Mouse (Mus musculus) testis, postnatal 14 days (tissue): ENCODE data around the gene Cfap43.

Source experiments
- DNase-seq: peaks from one replicate; pipeline ENCODE4 v3.0.0; 2021; ENCODE audit warnings: low spot score

Gene Cfap43

DNA sequence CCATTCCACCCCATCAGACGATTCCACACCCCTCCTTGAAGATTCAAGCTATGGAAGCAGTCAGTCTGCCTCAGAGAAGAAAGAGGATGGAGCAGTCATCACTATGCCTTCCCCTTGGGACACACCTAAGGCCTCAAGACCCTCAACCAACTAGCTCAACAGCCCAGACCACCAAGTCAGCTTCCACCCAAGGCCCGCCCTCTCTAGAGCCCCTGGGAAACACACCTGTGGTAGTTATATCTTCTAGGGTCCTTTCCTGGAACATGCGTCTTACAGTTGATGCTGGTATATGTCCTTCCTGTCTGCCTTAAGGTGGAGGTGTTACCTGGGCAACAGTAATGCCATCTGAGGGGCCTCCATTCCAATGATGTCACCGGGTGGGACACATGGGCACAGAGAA lies 4.9 kb downstream of the Cfap43 start:
- DNase-seq = no peak

DNA sequence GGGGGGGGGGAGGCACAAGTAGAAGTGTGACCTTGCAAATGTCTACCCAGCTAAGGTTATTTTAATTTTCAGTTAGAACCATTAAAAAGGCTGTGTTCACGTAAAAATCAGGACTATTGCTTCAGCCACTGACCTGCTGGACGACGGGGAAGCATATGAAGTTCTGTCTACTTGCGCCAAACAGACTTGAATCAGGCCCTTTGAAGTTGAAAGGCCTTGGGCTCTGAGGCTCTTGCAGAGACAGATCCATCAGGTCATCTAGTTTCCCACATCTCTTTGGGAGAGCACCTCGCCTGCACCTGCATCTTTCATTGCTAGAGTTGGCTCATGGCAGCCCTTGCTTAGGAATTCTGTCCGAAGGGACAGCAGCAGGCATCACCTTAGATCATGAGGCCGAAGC lies 5.7 kb downstream of the Cfap43 start:
- no peak for DNase-seq

DNA sequence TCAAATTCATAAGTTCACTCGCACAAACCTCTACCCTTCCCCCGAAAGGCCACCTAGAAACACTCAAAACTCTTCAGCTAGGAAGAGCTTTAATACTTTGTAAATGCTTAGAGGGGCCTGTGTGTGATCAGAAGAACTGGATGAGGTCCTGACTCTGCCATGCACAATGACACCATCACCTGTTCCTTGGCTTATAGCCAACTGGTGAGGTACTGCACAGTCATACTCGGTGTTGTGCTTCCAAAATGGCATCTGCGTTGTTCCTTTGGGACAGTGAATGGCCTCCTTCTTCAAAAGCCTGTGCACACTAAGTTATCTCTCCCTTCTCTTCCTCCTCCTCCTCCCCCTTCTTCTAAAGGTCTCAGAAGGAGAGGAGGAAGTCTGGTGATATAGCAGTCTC lies 8.3 kb downstream of the Cfap43 start:
- no peak for DNase-seq

DNA sequence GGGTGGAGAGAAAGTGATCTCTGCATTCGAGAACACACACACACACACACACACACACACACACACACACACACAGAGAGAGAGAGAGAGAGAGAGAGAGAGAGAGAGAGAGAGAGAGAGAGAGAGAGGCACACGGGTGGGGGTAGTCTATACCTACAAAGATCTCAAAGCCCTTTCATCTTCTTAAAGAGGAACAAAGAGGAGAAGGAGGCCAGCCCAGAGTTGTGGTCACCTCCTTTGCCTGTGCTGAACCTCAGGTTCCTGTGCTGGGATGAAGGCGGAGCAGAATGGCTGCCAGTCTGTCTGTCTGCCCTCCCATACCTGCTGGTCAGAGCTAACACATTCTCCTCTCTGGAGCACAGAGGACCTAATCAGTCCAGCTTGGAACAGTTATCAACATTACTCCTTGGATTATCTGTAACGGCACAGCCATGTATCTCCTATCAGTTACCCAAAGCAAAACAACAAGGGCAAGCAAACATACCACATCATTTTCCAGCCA lies 8.9 kb downstream of the Cfap43 start:
- DNase-seq = no peak

DNA sequence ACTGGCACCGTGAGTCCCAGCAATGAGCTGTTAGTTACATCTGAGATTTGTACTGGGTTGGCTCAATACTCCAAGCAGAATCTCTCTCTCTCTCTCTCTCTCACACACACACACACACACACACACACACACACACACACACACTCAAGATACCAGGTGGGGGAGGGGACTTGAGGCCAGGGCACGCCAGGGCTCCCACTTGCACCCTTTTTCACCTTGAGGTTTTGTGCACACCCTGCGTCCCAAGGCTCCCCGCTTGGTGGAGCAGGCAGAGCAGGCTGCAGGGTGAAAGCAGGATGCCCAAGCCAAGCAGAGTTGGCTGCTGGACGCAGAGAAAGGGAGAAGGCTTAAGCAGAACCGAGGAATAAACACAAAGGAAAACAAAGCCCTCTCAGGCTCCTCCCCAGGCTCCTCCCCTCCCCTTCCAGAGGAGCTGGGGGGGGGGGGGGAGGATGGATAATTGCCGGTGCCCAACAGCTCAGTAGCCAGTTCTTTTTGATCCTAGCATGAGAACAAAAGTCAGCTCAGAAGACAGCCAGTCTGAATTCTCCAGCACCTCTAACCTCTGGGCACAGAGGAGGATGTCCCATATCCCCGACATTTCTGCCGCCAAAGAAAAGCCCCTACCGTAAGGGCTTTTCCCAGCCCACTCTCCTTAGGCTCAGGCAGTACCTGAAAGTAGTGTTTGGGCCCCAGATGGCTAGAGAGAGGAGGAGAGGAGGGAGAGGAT lies 9.5 kb downstream of the Cfap43 start:
- DNase-seq = no peak

DNA sequence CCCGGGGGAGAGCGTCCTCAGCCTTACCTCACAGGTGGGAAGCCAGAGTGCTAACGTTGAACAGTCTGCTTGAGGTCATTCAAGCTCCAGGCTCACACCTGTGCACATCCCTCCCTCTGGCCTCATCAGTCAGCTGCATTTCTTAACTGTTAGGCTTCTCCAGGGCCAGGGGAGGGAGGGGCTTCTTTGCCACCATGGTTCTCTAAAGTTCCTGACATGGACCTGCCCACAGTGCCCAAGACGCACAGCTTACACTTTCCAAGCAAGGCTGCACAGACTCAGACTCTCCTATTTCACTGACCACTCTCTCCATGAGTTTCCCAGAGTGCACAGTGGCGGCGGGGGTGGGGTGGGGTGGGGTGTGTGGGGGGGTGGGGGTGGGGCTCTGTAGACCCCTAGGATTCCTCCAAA lies 10.1 kb downstream of the Cfap43 start:
- no peak for DNase-seq

DNA sequence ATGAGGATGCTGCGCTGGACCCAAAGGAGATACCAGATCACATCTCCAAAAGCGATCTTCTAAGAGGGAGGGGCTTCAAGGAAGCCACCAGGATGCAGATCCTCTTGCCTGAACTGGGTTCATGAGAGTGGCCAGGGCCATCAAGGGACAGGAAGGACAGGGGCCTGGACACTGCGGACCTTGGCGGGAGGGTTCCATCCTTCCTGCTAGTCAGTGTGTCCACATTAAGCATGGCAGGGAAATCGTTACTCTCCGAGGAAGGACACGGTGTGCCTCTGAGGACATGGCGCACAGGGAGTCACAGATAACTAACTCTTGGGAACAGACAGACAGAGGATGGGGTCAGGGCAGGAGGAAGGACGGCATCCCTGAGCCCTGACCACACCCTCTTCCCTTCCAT lies 11.5 kb downstream of the Cfap43 start:
- DNase-seq = no peak

DNA sequence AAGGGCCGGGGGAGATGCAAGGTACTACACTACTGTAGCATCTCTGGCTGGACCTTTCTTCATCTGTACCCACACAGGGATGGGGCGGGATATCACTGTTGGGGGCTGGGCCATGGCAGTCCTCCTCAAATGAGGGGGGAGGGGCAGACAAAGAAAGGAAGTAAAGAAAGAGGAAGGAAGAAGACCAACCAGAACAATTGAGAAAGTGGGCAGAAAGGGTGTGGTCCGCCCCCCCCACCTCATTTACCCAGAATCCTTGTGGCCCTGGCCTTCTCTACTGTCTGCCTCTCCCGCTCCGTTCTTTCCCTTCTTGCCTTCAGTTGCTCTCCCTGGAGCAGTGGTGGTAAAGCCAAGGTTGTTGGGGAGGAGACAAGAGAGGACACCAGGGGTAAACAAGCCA lies 13.5 kb downstream of the Cfap43 start:
- DNase-seq = no peak

DNA sequence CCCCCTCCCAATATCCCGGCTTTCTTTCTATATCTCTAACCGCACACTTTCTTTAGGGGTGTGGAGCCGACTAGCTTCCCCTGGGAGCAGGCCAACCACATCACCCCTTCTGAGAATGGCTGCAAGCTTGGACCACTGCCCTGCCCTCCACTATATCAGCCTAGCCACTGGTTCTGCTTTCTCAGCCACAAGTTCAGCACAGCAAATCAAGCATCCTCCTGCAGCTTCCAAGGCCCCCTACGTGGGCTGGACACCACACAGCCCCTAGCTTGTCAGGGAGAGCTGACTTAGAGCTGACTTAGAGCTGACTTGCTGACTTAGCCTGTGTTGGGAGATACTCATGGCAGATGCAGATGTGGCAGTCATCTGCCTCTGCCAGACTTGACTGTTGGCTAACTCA lies 14.0 kb downstream of the Cfap43 start:
- no peak for DNase-seq

DNA sequence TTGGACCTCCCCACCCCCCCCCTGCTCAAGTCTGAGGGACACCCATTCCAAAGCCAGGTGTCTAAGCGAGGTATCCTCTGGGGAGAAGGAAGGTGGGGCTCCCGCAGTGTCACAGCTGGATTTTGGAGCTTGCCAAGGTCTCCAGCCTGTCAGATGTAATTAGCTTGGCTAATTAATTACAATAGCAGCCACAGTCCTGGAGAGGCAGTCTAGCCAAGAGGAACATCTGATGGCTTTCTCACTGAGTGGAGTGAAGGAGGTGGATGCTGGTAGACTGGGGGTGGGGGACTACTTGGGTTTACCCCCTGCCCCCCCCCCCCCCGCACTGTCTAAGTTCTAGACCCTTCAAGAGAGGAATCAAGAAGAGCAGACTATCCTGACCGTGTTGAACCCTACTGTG lies 15.4 kb downstream of the Cfap43 start:
- DNase-seq = no peak

DNA sequence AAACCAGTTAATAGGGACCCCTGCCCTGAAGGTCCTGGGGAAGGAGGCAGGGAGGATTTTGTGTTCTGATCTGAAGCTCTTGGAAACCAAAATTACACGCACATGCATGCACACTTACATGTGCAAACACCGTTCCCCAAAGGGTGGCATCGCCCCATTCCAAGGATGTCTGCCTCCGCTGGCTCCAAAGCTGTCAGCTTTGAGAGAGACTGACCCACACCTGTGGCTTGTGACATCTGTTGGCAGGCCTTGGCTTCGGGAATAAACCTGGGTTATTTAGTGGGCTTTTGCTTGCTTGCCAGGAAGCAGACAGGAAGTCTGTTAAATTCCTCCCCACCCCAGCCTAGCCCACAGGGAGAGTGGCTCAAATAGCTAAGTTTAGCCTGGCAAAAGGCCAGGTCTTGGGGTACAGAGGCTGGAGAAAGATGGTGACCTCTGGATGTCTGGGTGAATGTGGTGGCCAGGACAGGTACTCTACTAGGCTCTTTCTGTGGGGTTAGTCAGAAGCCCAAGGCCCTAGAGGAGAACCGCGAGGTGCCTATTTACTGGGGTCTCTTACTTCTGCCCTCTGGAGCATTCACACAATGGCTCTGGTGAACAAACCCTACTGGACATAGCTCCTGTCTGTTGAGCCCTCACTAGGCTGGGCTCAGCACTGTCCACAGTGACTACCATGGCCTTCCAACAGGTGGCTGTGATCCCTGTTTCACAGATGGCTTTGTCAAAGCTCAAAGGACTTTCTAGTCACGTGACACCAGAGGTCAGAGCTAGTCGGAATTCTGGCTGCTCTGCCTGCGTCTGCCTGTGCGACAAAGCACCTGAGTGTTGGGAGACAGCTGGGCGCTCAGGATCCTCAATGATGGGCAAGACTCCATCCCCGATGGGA lies 16.5 kb downstream of the Cfap43 start:
- no peak for DNase-seq

DNA sequence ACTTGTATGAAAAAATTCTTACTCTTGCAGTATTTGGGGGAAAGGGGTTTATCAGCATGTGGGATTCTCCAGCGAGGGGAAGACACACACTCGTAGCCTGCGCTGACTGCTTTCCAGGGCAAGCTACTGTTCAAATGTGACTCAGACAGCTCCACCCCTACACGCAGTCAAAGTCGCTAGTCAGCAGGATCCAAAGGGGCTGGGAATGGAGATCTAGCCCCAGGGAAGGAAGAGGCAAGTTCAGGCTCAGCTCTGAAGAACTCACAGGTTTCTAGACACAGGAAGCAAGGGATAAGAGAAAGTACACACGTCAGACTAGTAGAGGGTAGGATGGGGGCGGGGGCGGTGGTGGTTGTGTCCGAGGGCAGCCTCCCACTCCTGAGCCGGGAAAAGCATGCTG lies 18.5 kb downstream of the Cfap43 start:
- no peak for DNase-seq

DNA sequence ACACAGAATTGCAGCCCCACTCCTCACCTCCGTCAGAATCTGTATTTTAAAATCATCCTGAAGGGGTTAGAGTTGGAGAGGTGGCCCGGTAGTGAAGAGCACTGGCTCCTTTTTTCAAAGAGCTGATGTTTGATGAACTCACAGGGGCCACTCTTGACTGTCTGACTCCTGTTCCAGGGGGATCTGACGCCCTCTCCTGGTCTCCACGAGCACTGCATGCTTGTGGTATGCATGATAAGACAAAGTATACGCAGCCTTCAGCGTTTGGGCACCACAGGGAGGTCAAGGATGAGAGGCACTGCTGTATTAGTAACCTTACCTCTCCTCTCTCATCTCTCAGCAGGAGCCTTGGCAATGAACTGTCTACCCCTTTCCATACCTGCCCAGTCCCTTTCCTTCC lies 19.1 kb downstream of the Cfap43 start:
- DNase-seq = no peak

DNA sequence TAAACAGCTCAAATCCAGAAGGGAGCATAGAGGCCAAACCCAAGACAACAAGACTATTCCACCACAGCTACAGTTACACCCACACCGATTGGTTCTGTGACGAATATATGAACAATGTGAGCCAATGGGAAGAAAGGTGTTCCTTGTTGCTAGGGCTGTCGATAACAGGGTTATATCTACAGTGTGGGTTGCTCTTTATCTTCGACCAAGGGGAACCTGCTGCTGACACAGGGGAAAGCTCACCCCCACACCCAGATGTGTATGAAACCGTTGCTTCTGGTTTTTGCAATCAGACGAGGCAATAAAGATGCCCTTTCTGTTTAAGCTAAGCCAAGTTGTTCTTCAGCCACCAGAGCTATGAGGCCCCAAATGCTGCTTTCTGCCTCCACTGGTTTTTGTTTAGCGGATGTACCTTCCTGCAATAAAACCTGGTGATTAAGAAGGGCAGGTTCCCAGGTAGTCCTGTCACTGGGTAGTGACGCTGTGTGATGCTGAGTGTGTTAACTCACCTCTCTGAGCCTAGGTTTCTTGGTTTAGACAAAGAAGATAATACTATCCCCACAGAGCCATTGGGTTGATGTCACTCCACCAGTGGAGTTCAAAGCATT lies 20.5 kb downstream of the Cfap43 start:
- DNase-seq = no peak

DNA sequence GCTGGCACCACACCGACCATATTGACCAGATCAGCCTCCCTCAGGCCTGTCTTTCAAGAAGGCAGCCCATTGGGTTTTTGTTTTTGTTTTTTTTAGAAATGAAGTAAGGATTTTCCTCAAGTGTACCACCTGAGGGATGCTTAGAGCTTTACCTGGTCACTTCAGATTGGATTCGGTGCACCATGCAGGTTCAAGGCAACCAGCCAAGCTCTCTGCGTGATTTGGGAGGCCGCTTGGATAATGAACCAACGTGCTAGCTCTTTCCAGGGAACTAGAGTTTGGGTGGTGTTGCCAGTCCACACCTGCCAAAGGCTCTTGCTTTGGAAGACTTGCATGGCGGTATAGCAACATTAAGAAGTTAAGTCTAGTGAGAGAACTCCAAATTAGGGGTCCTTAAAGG lies 26.0 kb downstream of the Cfap43 start:
- no peak for DNase-seq

DNA sequence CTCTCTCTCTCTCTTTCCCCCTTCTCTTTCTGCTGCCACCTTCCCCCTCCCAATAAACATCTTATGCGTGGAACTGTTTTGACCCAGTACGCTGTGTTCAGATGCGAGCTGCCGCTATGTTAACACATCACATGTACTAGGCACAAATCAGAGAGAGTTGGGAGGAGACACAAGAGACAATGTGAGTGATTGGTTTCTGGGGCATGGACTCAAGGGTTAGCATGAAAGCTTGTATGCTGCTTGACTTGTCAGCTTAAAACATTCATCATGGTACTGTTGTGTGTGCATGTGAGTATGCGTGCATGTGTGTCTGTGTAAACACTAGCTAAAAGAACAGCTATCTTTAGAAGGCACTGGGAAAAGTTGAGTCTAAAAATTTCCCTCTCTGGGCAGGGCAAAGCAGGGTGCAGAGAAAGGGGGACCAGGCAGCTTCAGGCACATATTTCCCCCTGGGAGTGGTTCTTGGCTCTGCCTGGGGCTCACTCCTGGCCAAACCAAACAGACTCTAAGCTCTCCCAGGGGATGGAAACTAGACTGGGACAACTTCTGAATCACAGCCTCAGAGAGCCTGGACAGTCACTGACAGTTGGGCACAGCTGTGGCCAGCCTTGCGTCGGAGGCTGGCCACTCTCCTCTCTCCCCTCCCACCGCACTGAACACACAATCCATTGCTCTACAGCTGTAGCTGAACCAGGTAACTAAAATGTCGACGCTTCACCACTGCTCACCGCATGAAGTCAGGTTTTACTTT lies 27.4 kb downstream of the Cfap43 start:
- DNase-seq = no peak

DNA sequence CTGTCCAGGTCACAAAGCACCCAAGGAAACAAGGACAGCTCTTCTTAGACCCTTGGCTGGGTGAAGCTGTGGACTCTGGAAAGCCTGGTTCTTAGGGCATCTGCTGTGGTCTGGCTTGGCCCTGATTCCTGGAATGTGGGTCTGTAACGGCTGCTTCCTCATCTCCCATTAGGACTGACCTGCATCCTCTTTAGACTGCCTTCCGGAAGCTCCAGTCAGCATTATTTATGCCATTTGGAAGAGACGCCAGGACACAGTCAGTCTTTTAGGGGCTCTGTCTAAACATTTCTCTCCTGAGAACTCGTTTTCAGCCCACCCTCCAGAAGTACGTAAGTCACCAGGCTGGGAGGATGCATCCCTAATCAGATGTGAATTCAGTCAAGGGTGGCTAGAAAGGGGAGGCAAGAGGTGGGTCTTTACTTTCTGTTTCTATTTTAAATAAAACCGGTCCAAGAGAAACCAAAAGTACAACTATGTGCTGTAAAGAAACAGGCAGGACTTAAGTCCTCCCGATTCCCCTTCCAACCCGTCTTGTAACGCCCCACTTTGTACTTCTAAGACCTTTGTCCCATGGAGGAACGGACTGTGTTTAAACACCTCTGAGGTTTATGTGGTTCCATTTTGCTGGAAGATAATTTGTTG lies 28.5 kb downstream of the Cfap43 start:
- no peak for DNase-seq

DNA sequence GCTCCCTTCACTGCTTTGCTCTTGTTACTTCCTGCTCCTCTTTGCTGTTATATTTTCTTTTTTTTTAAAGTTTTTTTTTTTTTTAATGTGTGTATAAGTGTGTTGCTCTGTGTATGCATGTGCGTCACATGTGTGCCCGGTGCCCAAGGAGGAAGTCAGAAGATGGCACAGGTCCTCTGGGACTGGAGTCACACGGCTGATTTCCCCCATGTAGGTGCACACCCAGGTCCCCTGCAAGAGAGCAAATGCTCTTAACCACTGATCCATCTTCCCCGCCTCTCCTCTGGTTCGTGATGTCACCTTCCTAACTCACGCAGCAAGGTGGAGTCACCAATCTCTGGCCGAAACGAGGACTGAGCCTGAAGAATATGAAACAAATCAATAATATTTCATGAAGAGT lies 31.1 kb downstream of the Cfap43 start:
- DNase-seq = no peak

DNA sequence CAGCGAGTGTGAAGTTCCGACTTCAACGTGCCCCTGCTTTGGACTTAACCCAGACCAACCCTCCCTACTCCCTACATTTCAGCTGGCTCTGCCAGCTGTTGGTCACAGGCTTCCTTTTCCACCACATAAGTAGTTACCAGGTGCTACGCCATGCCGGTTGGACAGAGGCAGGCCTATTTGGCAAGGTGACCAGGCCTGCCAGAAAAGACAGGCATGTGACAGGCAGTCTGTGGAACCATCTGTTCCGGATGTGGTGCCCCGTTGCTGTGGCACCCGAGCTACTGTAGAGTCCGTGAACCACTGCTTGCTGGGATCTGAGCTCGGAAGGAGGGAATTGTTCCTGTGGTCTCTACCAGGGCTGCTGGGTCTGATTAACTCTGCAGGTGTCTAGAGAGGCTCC lies 31.7 kb downstream of the Cfap43 start:
- no peak for DNase-seq

DNA sequence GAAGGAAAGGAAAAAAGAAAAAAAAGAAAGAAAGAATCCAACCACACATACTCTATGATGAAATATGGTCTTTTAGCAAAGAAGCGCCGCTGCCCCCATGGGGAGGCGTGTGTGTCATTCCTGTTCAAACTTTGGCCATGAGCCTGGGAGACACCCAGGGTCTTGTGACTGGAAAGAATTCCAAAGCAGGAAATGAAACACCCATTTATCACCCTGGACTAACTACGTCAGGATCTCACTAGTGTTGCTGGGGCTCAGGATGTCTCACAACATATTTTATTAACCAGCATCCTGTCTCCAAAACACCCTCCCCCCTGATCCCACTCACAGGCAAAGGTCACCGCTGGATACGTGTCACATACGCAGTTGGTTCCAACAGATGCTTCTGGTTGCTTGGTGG lies 32.5 kb downstream of the Cfap43 start:
- DNase-seq = no peak

DNA sequence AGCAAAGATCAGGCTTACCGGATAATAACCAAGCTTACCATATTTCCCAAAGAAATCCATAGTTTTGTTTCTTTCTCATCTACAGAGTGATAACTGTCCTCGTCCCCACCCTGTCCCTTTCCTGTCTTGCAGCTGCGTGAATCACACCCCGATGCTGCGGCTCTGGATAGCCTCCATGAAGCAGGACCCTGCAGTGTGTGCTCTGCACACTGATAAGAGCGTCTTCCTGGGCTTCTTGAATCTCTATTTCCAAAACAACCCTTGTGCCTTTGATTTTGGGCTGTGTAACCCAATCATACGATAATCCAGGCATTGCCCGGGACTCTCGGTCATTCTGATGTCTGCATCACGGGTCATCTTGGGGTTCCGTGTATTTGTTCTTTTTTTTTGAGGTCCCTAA lies 33.2 kb downstream of the Cfap43 start:
- DNase-seq = no peak
